Mouse (Mus musculus) heart, postnatal 0 days (tissue): ENCODE results near the gene Per1. TPM values are rescaled to one million over a fixed set of nuclear protein-coding genes. Genes with fewer than 3 reads are reported as not detected.

ENCODE experiments used
- ATAC-seq: fragments of 200-750 bp; cut with Nextera tagmentation; 2 replicates; pipeline ENCODE4 v1.8.0; 2017; ENCODE audit warnings: low read depth, moderate number of reproducible peaks, moderate library complexity; ENCODE audit not compliant: insufficient read depth
- DNase-seq: peaks from one replicate; pipeline ENCODE4 v3.0.0-alpha.2; 2016; ENCODE audit warnings: low spot score
- H3K27ac ChIP-seq: fragments of 300-500 bp; sonication (generic); 2 replicates; pipeline ENCODE4 v1.5.1; 2014; ENCODE audit warnings: low read depth, mild to moderate bottlenecking
- H3K27me3 ChIP-seq: fragments of 300-500 bp; sonication (generic); 2 replicates; pipeline ENCODE4 v1.6.1; 2014; ENCODE audit warnings: low read length, mixed read lengths; ENCODE audit not compliant: control insufficient read depth, insufficient read depth
- H3K36me3 ChIP-seq: fragments of 300-500 bp; sonication (generic); replicated peaks from 2 replicates; pipeline ENCODE4 v1.6.1; 2014; ENCODE audit warnings: low read length, mixed read lengths; ENCODE audit not compliant: control insufficient read depth, insufficient read depth
- H3K4me1 ChIP-seq: fragments of 300-500 bp; sonication (generic); 2 replicates; pipeline ENCODE4 v1.6.1; 2014; ENCODE audit warnings: antibody characterized with exemption; ENCODE audit not compliant: control insufficient read depth, insufficient read depth
- H3K4me2 ChIP-seq: fragments of 300-500 bp; sonication (generic); 2 replicates; pipeline ENCODE4 v1.6.1; 2014; ENCODE audit warnings: low read depth, mild to moderate bottlenecking, low read length, moderate library complexity
- H3K4me3 ChIP-seq: fragments of 300-500 bp; sonication (generic); 2 replicates; pipeline ENCODE4 v1.5.1; 2014; ENCODE audit warnings: low read depth, low read length
- H3K9ac ChIP-seq: fragments of 300-500 bp; sonication (generic); replicated peaks from 2 replicates; pipeline ENCODE4 v1.6.1; 2014; ENCODE audit warnings: low read depth, low read length, mixed read lengths
- H3K9me3 ChIP-seq: fragments of 300-500 bp; sonication (generic); replicated peaks from 2 replicates; pipeline ENCODE4 v1.6.1; 2016; ENCODE audit warnings: low read length; ENCODE audit not compliant: control insufficient read depth
- CTCF ChIP-seq: IDR thresholded peaks from 2 replicates; pipeline ENCODE4 v1.5.1; 2016; ENCODE audit warnings: antibody characterized with exemption, control low read depth, low read depth
- EP300 ChIP-seq: IDR thresholded peaks from 2 replicates; pipeline ENCODE4 v1.6.1; 2016; ENCODE audit warnings: antibody characterized with exemption, low read depth
- WGBS: fragments of 180-500 bp; shearing (Covaris S2); extraction: QIAGEN DNeasy Blood & Tissue Kit; methylation state at CpG from one replicate; pipeline ENCODE4 v1.1.7; 2014; 5-methylcytosine and 5-hydroxymethylcytosine counted together
- polyA plus RNA-seq: library from polyadenylated mRNA; unstranded; fragments of >200 nt; fragmentation: Nextera tagmentation; extraction: Ambion mirVana; gene quantifications from 2 replicates; pipeline ENCODE4 v1.2.1, GENCODE M21; 2015
- total RNA-seq: library from RNA; depleted of rRNA; stranded (reverse); fragments of >200 nt; gene quantifications from 2 replicates; pipeline ENCODE4 v1.2.3, GENCODE M21; 2014; ENCODE audit warnings: low replicate concordance

Per1 gene
- total and polyA plus RNA-seq, 2 experiments from 2014 or later: 8.1 to 76.8 TPM

- peak within 1 kb of the TSS; percentile 92 for H3K9ac ChIP-seq
These were observed 35.6 kb upstream of the Per1 start, which contains the start of gene Borcs6 for GRCm38 (mm10) chr11:69059357-69059974. TSS of gene Borcs6 (plus strand) at chr11:69059717.

GRCm38 (mm10) chr11:69059975-69060411 is 35.0 kb upstream of the Per1 start:
- under 1% methylated on average over 49 of the region's 49 CpGs for WGBS
- H3K4me1 ChIP-seq: peaks cover 33% of the 10 kb centered on the region

More at GRCm38 (mm10) chr11:69059357-69059974, 35.6 kb upstream of the Per1 start, which contains the start of gene Borcs6:
- no peaks in the 10 kb centered on the region for H3K36me3 ChIP-seq
- ATAC-seq (peak; percentile 91), DNase-seq (peak; percentile 99)
- TF ChIP-seq CTCF: no peak
- TF ChIP-seq EP300: no peak
- no peaks in the 10 kb centered on the region for H3K27me3 ChIP-seq
- no peaks in the 10 kb centered on the region for H3K9me3 ChIP-seq
- peak within 1 kb of the TSS; percentile 90 for H3K4me2 ChIP-seq
- H3K4me1 ChIP-seq: peaks cover 33% of the 10 kb centered on the region
- peak within 1 kb of the TSS; percentile 98 for H3K27ac ChIP-seq
- WGBS: under 1% methylated on average over 64 of the region's 64 CpGs
- peak within 1 kb of the TSS; percentile 98 for H3K4me3 ChIP-seq

DNA sequence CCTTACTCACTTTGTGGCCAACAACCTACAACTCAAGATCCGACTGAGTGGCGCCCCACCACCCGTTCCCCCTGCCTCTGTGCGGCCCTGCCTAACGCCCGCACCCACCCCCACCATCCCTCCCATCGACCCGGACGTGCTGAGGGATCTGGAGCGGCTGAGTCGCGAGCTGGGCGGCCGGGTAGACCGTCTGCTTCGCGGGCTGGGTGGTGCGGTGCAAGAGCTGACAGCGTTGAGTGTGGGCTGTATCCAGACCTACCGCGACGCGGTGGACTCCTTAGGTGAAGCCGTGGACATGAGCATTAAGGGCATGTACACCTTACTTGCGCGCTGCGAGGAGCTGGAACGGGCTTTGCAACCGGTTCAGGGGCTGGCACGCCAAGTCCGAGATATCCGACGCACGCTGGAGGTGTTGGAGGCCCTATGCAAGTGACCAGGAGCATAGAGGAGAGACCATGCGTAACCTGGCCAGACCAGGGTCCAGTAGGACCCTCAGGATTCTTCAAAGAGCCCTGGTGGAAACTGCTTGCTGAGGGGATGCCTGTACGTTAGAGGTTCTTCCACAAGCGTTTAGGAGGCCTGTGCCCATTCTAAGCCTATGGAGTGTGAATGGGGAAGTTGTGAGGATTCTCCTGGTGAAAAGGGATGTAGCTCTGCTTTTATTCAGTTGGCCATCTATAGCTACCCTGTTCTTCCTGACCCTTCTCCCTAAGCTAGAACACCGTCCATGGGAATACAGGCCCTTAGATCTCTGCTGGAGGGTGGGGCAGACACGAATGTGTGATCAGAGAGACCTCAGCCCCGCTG is 34.4 kb upstream of the Per1 start:
- peak overlapping the region; percentile 92 for H3K9ac ChIP-seq
- TF ChIP-seq EP300: no peak
- TF ChIP-seq CTCF: no peak
- WGBS: 2% methylated on average over 39 of the region's 40 CpGs
- ATAC-seq: no peak
- H3K4me2 ChIP-seq: peak overlapping the region; percentile 90
- peak overlapping the region; percentile 98 for H3K27ac ChIP-seq
- peaks cover 33% of the 10 kb centered on the region for H3K4me1 ChIP-seq
- no peaks in the 10 kb centered on the region for H3K9me3 ChIP-seq
- H3K27me3 ChIP-seq: no peaks in the 10 kb centered on the region
- no peak for DNase-seq
- H3K36me3 ChIP-seq: no peaks in the 10 kb centered on the region
- peak overlapping the region; percentile 98 for H3K4me3 ChIP-seq

More at GRCm38 (mm10) chr11:69059975-69060411, 35.0 kb upstream of the Per1 start:
- Histone ChIP-seq H3K4me2 (peak overlapping the region; percentile 90), H3K36me3 (no peaks in the 10 kb centered on the region), H3K27me3 (no peaks in the 10 kb centered on the region), H3K27ac (peak overlapping the region; percentile 98), H3K9ac (peak overlapping the region; percentile 92), H3K9me3 (no peaks in the 10 kb centered on the region), H3K4me3 (peak overlapping the region; percentile 98)
- DNase-seq: no peak
- peak; percentile 7; the same call in 1 of the 2 replicates for ATAC-seq
- no peak for TF ChIP-seq EP300
- TF ChIP-seq CTCF: no peak

DNA sequence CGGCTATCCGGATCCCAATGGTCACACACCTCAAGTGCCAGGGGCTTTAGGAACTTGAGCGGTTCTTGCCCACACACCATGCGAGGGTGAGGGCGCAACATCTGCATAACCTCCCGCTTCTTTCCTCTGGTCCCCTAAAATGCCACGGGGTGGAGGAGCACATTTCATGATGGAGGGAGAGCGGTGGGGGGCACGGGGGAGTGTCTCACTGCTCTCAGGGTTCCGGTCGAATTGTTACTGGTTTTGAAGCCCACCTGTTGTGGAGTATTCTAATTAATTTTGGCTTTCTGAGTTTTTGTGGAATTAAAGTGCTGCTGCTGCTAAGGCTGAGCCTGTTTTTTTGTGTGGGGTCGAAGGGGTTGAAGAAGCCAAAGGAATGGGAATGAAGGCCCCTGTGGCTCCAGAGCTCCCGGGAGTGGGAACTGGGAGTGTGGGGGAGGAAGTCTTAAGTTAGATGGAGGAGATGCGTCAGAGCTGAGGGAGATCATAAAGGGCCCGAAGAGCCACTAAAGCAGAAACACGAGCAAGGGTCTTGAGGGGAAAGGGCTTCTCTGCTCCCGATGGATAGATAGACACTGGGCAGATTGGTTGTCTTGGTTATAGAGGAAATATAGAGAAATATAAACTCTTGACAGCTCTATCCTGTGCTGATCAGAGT is 33.6 kb upstream of the Per1 start:
- H3K9ac ChIP-seq: peak overlapping the region; percentile 8; the same call in 1 of the 2 replicates
- H3K4me3 ChIP-seq: peak overlapping the region; percentile 98
- no peaks in the 10 kb centered on the region for H3K9me3 ChIP-seq
- peak overlapping the region; percentile 98 for H3K27ac ChIP-seq
- H3K4me2 ChIP-seq: peak overlapping the region; percentile 90
- DNase-seq (no peak), ATAC-seq (no peak)
- H3K4me1 ChIP-seq: peaks cover 40% of the 10 kb centered on the region
- 23% methylated on average over 17 of the region's 17 CpGs for WGBS
- TF ChIP-seq CTCF (no peak), EP300 (no peak)
- H3K27me3 ChIP-seq: no peaks in the 10 kb centered on the region
- H3K36me3 ChIP-seq: no peaks in the 10 kb centered on the region

DNA sequence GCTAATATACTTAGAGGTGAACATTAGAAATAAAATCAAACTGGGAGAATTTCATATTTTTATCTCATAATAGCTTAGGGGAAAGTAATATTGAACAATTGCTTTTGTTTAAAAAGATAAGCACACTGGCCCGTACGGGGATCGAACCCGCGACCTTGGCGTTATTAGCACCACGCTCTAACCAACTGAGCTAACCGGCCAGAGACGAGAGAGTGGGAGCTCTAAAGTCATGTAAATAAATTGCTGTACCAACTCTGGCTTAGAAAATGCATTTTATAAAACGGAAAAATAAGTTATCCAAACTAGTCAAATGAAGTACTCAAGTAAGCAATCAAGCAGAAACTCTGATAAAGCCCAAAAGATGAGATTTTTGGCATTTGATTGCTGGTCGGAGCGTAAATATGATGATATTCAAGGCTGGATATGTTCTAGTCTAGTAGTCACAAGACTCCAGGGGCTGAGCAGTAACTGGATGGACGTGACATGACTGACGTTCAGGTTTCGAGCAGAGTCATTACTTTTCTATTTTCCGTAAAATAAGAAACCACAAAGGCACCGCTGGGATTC is 32.7 kb upstream of the Per1 start:
- Histone ChIP-seq H3K36me3 (no peaks in the 10 kb centered on the region), H3K27ac (peak overlapping the region; percentile 93), H3K4me1 (peaks cover 44% of the 10 kb centered on the region), H3K4me3 (peak overlapping the region; percentile 89), H3K9ac (no peak overlapping the region), H3K27me3 (no peaks in the 10 kb centered on the region), H3K4me2 (peak overlapping the region; percentile 90), H3K9me3 (no peaks in the 10 kb centered on the region)
- WGBS: 1% methylated on average over 17 of the region's 17 CpGs
- TF ChIP-seq EP300 (no peak), CTCF (no peak)
- DNase-seq (no peak), ATAC-seq (no peak)
